Mouse (Mus musculus) intestine, embryonic 14.5 days (tissue): ENCODE data around the gene Fchsd2. TPM values are rescaled to one million over a fixed set of nuclear protein-coding genes. Genes with fewer than 3 reads are reported as not detected.

ENCODE experiments used
- ATAC-seq: fragments of 200-750 bp; cut with Nextera tagmentation; replicated peaks from 2 replicates; pipeline ENCODE4 v1.8.0; 2017; ENCODE audit warnings: low read depth, moderate number of reproducible peaks, moderate TSS enrichment, moderate library complexity; ENCODE audit not compliant: low FRiP score, low TSS enrichment
- DNase-seq: peaks from one replicate; pipeline ENCODE4 v3.0.0-alpha.2; 2018; ENCODE audit warnings: low spot score
- H3K27ac ChIP-seq: fragments of 300-500 bp; sonication (generic); 2 replicates; pipeline ENCODE4 v1.5.1; 2014; ENCODE audit warnings: low read depth, mild to moderate bottlenecking, control low read depth
- H3K27me3 ChIP-seq: fragments of 300-500 bp; sonication (generic); replicated peaks from 2 replicates; pipeline ENCODE4 v1.6.1; 2014; ENCODE audit warnings: low read length, control low read depth; ENCODE audit not compliant: control insufficient read depth, insufficient read depth
- H3K36me3 ChIP-seq: fragments of 300-500 bp; sonication (generic); 2 replicates; pipeline ENCODE4 v1.6.1; 2014; ENCODE audit warnings: low read length, control low read depth; ENCODE audit not compliant: control insufficient read depth, insufficient read depth
- H3K4me1 ChIP-seq: fragments of 300-500 bp; sonication (generic); replicated peaks from 2 replicates; pipeline ENCODE4 v1.6.1; 2014; ENCODE audit warnings: low read length, control low read depth, mixed read lengths; ENCODE audit not compliant: control insufficient read depth, insufficient read depth
- H3K4me2 ChIP-seq: fragments of 300-500 bp; sonication (generic); 2 replicates; pipeline ENCODE4 v1.6.1; 2014; ENCODE audit warnings: low read length
- H3K4me3 ChIP-seq: fragments of 300-500 bp; sonication (generic); 2 replicates; pipeline ENCODE4 v1.5.1; 2014; ENCODE audit warnings: low read depth, low read length, control low read depth, mixed read lengths
- H3K9ac ChIP-seq: fragments of 300-500 bp; sonication (generic); 2 replicates; pipeline ENCODE4 v1.6.1; 2014; ENCODE audit warnings: mild to moderate bottlenecking, low read length
- H3K9me3 ChIP-seq: fragments of 300-500 bp; sonication (generic); 2 replicates; pipeline ENCODE4 v1.6.1; 2016; ENCODE audit warnings: low read length, control low read depth; ENCODE audit not compliant: control insufficient read depth
- WGBS: fragments of 180-500 bp; shearing (Covaris S2); extraction: QIAGEN DNeasy Blood & Tissue Kit; methylation state at CpG from one replicate; pipeline ENCODE4 v1.1.7; 2014; 5-methylcytosine and 5-hydroxymethylcytosine counted together
- polyA plus RNA-seq: library from polyadenylated mRNA; unstranded; fragments of >200 nt; fragmentation: Nextera tagmentation; extraction: Ambion mirVana; gene quantifications from 2 replicates; pipeline ENCODE4 v1.2.1, GENCODE M21; 2014

Gene Fchsd2
- polyA plus RNA-seq, 1 experiment from 2014 or later, result 24.4 TPM

GRCm38 (mm10) chr7:101067521-101067920 is 25.1 kb upstream of the Fchsd2 start:
- WGBS, result 84% methylated on average over 2 of the region's 2 CpGs
- no peak overlapping the region for H3K4me2 ChIP-seq
- H3K4me1 ChIP-seq, result 0 out of 2 replicates have a peak, but pooled peaks cover 3% of the 10 kb centered on the region
- ATAC-seq (no peak), DNase-seq (no peak)
- no peak overlapping the region for H3K27ac ChIP-seq
- no peaks in the 10 kb centered on the region for H3K36me3 ChIP-seq
- no peak overlapping the region for H3K9ac ChIP-seq
- H3K9me3 ChIP-seq, result no peaks in the 10 kb centered on the region
- no peaks in the 10 kb centered on the region for H3K27me3 ChIP-seq
- H3K4me3 ChIP-seq, result no peak overlapping the region

DNA sequence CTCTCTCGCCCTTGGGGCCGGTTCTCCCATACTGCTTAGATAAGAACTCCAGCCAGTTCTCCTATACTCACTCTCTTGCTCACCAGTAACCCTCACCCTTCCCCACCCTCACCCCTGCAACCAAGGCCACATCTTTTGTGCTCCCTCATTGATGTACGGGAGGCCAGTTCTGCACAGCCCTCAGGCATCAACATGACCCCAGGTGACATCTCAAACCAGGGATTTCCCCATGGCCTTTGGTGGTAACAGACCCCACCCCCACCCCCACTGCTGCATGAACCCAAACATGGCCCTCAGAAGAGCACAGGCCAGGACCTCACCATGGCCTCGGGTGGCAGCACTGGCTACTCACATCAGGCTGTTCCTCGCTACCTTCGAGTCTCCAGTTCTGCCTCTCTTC is 23.4 kb upstream of the Fchsd2 start:
- Histone ChIP-seq H3K27me3 (no peaks in the 10 kb centered on the region), H3K4me2 (no peak overlapping the region), H3K9me3 (no peaks in the 10 kb centered on the region), H3K36me3 (no peaks in the 10 kb centered on the region), H3K4me1 (peaks cover 5% of the 10 kb centered on the region; the same call in 1 of the 2 replicates), H3K4me3 (no peak overlapping the region), H3K9ac (no peak overlapping the region), H3K27ac (no peak overlapping the region)
- no peak for DNase-seq
- ATAC-seq, result no peak
- 81% methylated on average over 6 of the region's 6 CpGs for WGBS

DNA sequence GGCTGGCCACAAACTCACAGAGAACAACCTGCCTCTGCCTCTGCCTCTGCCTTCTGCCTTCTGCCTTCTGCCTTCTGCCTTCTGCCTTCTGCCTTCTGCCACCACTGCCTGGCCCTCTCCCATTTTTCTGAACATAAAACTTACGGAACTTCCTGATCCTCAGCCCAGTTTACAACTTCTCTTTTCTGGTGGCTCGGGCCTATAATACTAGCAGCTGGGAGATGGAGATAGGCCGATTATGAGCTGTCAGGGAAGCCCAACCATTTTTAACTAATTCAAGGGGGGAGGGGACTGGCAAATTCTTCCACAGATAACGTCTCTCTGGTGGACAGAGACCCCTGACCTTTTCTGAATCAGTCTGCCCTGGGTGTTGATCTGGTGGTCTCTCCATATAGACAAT is 22.3 kb upstream of the Fchsd2 start:
- Histone ChIP-seq H3K4me2 (no peak overlapping the region), H3K27ac (peak overlapping the region; percentile 27; the same call in 1 of the 2 replicates), H3K4me1 (peaks cover 5% of the 10 kb centered on the region; the same call in 1 of the 2 replicates), H3K36me3 (no peaks in the 10 kb centered on the region), H3K27me3 (no peaks in the 10 kb centered on the region), H3K4me3 (no peak overlapping the region), H3K9ac (no peak overlapping the region), H3K9me3 (no peaks in the 10 kb centered on the region)
- WGBS, result 17% methylated on average over 4 of the region's 4 CpGs
- no peak for DNase-seq
- no peak; the same call in 1 of the 2 replicates for ATAC-seq

- Histone ChIP-seq H3K4me3 (no peak overlapping the region), H3K27me3 (no peaks in the 10 kb centered on the region), H3K4me1 (peaks cover 5% of the 10 kb centered on the region; the same call in 1 of the 2 replicates), H3K4me2 (no peak overlapping the region), H3K9me3 (no peaks in the 10 kb centered on the region), H3K27ac (no peak overlapping the region), H3K36me3 (no peaks in the 10 kb centered on the region), H3K9ac (no peak overlapping the region)
- DNase-seq, result no peak
- 44% methylated on average over 6 of the region's 6 CpGs for WGBS
- ATAC-seq, result no peak
Measured at GRCm38 (mm10) chr7:101071020-101071419, 21.6 kb upstream of the Fchsd2 start.

- Histone ChIP-seq H3K9me3 (no peaks in the 10 kb centered on the region), H3K36me3 (no peaks in the 10 kb centered on the region), H3K4me2 (no peak overlapping the region), H3K27ac (no peak overlapping the region), H3K27me3 (no peaks in the 10 kb centered on the region), H3K4me3 (no peak overlapping the region), H3K9ac (no peak overlapping the region), H3K4me1 (peaks cover 5% of the 10 kb centered on the region; the same call in 1 of the 2 replicates)
- WGBS, result 73% methylated on average over 12 of the region's 12 CpGs
- ATAC-seq (no peak), DNase-seq (no peak)
Measured at GRCm38 (mm10) chr7:101072123-101072740, 20.4 kb upstream of the Fchsd2 start.

- no peak overlapping the region for H3K9ac ChIP-seq
- no peak overlapping the region for H3K4me3 ChIP-seq
- 53% methylated on average over 8 of the region's 8 CpGs for WGBS
- DNase-seq (no peak), ATAC-seq (no peak)
- no peaks in the 10 kb centered on the region for H3K36me3 ChIP-seq
- no peaks in the 10 kb centered on the region for H3K9me3 ChIP-seq
- H3K4me2 ChIP-seq, result no peak overlapping the region
- H3K27ac ChIP-seq, result no peak overlapping the region
- no peaks in the 10 kb centered on the region for H3K27me3 ChIP-seq
- H3K4me1 ChIP-seq, result peaks cover 5% of the 10 kb centered on the region; the same call in 1 of the 2 replicates
Measured at GRCm38 (mm10) chr7:101074170-101074767, 18.4 kb upstream of the Fchsd2 start.

DNA sequence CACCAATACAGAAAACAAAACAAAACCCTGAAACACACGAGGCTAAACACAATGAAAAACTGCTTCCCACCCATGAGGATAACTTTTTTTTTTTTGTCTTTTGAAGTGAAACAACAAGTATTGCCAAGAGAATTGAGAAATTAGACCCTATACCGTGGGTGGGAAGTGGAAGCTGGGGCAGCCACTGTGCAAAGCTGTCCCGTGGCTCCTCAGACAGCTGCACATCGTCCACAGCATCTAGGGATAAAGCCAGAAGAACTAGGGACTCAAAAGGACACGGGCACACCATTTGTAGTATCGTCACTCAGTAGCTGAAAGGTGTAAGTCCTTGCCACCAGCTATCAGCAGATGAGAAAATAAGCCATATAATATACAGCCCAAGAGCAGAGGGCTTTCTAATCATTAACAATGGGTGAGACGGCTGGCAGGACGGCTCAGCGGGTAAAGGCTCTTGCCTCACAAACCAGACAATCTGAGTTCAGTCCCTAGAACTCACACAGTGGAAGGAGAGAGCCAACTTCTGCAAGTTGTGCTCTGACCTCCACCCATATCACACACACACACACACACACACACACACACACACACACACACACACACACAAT is 9.0 kb upstream of the Fchsd2 start:
- Histone ChIP-seq H3K4me2 (no peak overlapping the region), H3K4me3 (no peak overlapping the region), H3K27me3 (no peaks in the 10 kb centered on the region), H3K36me3 (no peaks in the 10 kb centered on the region), H3K9ac (no peak overlapping the region), H3K9me3 (no peaks in the 10 kb centered on the region), H3K4me1 (peaks cover 6% of the 10 kb centered on the region; the same call in 1 of the 2 replicates), H3K27ac (no peak overlapping the region)
- 58% methylated on average over 9 of the region's 9 CpGs for WGBS
- DNase-seq (no peak), ATAC-seq (peak; percentile 56)

GRCm38 (mm10) chr7:101084816-101085456 is 7.7 kb upstream of the Fchsd2 start:
- Histone ChIP-seq H3K9ac (no peak overlapping the region), H3K27me3 (no peaks in the 10 kb centered on the region), H3K9me3 (no peaks in the 10 kb centered on the region), H3K4me1 (peaks cover 6% of the 10 kb centered on the region; the same call in 1 of the 2 replicates), H3K36me3 (no peaks in the 10 kb centered on the region), H3K27ac (no peak overlapping the region), H3K4me2 (no peak overlapping the region), H3K4me3 (no peak overlapping the region)
- DNase-seq (no peak), ATAC-seq (0 out of 2 replicates have a peak, but pooled peaks have one; percentile 53)
- 59% methylated on average over 4 of the region's 4 CpGs for WGBS
